Mouse (Mus musculus) liver, embryonic 14.5 days (tissue): Measurements from ENCODE around the gene Ppt1.

Experiments used
- CTCF ChIP-seq: IDR thresholded peaks from 2 replicates; pipeline ENCODE4 v1.5.1; 2016; ENCODE audit warnings: antibody characterized with exemption, low read depth, control low read depth
- EP300 ChIP-seq: IDR thresholded peaks from 2 replicates; pipeline ENCODE4 v1.6.1; 2016; ENCODE audit warnings: antibody characterized with exemption, low read depth

DNA sequence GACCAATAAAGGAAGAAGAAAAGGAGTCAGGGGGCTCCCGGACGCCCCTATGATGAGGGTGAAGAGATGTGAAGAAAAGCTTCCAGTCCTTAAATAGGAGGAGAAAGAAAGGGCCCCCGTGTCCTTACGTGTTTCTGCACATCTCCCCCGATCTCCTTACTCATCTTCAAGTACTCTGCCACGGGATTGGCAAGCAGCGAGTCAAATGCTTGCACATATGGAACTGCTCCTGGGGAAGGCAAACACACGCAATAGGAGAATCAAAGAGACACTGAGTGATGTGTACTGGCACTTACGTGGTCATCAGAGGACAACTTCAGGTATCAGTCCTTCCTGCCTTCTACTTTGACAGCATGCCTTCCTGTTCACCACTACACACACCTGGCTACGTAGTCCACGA, 35.2 kb downstream of the Ppt1 start:
- TF ChIP-seq CTCF = no peak
- no peak for TF ChIP-seq EP300
